Mouse (Mus musculus) c-Kit-positive CD71-positive TER-119-positive erythroid progenitor cells, embryonic 14.5 days (primary cell): ENCODE measurements around the gene Tpi1.
"Not testable (repeated sequence)": the region's sequence is repeated elsewhere in the genome, so short reads cannot be mapped to it uniquely, and the experiment has no call there.

ENCODE experiments used
- DNase-seq: peaks from one replicate; pipeline ENCODE4 v3.0.0-alpha.2; 2013; ENCODE audit warnings: low spot score

Gene Tpi1

DNA sequence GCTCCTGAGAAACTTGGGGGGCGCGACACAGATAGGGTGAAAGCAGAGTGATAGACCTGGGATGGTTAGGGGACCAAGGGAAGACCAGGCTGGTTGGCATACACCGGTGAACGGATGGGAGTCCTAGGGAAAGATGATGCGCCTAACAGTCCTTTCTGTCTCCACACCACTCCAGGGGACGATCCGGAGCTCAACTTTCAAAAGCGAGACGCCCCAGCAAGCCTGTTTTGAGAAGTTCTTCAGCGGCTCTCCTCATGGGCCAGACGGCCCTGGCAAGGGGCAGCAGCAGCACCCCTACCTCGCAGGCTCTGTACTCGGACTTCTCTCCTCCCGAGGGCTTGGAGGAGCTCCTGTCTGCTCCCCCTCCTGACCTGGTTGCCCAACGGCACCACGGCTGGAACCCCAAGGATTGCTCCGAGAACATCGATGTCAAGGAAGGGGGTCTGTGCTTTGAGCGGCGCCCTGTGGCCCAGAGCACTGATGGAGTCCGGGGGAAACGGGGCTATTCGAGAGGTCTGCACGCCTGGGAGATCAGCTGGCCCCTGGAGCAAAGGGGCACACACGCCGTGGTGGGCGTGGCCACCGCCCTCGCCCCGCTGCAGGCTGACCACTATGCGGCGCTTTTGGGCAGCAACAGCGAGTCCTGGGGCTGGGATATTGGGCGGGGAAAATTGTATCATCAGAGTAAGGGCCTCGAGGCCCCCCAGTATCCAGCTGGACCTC, 4.9 kb downstream of the Tpi1 start:
- peak; percentile 65 for DNase-seq

DNA sequence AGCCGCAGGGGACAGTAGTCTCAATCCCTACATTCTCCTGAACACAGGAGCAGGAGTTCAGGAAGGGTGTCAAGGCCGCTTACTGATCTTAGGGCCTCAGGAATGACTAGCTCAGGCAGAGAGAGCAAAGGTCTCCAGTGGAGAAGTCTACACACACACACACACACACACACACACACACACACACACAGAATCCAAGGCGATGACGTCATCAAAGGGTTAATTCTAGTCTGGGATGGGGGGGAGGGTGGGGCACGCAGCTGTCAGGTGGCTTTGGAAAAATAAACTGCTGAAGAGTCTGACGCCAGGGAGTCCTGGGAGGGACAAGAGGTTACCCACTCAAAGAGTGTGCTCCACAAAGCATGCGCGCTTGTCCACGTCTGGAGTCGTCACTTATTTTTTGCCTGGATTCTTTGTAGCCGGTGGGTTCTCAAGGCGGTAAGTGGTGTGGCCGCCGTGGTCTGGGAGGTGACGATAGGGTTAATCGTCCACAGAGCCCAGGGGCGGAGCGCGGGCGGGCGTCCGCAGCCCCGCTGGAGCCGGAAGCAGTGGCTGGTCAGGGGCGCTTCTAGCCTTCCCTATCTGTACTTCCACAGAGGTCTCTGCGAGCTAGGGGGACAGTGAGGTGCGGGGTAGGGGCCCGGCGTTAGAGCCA, 5.6 kb downstream of the Tpi1 start, which contains the start of gene Spsb2:
Spsb2 (plus strand) TSS at position 304 of the 655 bp plus-strand sequence.
- DNase-seq, result no peak

DNA sequence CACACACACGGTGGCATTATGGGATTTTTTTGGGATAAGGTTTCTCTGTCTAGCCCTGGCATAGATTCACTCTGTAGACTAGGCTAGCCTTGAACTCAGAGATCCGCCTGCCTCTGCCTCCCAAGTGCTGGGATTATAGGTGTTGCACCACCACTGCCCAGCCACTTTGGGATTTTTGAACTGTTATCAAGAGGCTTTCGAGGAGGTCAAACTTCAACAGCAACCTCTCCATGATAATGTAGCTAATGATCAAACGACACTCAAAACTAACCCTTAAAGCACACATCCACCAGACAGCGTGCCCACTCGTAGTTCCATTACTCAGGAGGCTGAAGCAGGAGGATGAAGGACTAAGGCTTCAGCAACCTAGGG, 6.1 kb downstream of the Tpi1 start:
- no peak for DNase-seq

DNA sequence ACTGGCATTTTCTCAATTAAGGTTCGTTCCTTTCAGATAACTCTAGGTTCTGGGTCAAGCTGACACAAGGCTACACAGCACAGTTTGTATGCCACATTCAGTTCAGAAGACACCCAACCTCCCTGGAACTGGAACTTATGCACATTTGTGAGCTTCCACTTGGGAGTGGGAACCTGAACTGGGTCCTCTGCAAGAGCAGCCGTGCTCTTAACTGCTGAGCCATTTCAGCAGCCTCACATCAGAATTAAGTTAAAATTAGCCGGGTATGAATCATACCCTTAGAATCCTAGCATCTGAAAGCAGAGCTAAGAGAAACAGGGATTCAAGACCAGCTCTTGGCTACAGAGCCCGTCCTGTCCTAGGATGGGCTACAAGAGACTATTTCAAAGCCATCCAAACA, 6.7 kb downstream of the Tpi1 start:
- DNase-seq, result no peak

DNA sequence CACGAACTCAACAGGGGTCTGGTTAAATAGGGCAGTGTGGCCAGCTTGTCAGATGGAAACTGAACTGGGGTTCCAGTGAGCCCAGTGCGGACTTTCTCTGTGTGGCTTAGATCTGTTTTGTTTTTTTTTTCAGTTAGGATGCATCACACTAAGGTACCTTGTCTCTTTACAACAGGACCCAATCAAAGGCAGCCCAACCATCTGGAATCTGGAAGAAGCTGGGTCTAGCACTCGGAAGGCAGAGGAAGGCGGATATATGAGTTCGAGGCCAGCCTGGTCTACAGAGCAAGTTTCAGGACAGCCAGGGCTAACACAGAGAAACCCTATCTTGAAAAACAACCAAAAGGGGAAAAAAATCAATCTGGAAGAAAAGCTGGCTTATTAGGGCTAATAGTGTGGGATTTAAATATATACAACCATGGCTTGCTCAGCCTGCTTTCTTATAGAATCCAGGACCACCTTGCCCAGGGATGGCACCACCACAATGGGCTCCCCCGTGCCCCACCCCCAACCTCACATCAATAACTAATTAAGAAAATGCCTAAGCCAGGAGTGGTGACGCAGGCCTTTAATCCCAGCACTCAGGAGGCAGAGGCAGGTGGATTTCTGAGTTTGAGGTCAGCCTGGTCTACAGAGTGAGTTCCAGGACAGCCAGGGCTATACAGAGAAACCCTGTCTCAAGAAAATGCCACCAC, 7.5 kb downstream of the Tpi1 start:
- no peak for DNase-seq

DNA sequence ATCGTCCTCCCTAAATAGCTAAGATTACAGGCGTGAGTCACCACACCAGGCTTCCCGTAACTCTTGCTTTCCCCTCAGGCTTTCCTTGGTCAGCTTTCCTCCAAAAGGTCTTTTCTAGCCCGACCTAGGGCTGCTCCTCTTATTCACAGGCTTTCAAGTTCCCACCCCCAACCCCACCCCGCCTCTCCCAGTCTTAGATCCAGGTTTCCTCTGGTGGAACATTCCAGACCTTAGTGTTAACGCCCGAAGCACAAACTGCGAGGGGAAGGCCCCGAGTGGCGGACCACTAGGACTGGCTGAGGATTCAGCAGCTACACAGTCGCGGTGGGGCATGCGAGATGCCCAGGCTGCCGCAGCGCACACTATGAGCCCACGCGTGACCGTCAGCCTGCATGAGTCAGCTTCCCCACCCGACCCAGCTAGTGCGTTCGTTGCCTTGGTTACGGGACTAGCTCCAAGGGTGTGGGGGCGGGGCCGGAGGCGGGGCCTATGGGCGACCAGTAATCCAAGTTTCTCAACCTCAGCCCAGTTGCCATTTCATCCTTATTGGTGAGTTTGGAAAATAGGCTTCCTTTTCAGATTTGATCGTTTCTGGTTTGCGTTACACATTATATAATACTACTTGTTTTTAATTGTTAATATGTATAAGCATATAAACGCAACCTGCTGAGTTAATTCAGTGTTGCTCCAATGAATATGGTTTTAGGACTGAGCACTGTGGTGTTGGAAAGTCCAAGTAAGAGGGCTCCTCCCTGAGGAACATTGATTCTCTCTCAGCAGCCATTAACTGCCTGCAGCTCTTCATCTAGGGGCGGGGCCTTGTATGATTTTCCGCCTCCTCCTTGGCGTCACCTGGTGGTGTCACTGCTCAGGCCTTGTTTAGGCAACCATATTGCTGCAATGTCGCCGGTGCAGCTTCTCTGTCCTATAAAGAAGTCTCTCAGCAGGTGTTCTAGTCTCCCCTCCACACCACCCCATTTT, 8.5 kb downstream of the Tpi1 start:
- DNase-seq, result peak; percentile 81

DNA sequence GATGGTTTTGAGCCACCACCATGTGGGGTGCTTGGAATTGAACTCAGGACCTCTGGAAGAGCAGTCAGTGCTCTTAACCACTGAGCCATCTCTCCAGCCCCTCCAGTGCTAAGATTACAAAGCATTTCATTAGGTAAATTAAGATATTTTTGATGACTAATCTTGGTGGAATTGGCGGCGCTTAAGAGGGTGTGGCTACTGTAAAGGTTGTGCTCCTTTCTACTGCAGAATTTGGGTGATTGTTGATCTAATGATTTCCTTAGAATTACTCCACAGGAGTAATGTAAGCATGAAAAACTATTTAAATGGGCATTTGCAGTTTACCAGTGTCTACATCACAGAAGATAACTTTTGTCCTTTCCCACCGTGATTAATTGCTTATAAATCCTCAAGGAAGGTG, 9.8 kb downstream of the Tpi1 start:
- no peak for DNase-seq

DNA sequence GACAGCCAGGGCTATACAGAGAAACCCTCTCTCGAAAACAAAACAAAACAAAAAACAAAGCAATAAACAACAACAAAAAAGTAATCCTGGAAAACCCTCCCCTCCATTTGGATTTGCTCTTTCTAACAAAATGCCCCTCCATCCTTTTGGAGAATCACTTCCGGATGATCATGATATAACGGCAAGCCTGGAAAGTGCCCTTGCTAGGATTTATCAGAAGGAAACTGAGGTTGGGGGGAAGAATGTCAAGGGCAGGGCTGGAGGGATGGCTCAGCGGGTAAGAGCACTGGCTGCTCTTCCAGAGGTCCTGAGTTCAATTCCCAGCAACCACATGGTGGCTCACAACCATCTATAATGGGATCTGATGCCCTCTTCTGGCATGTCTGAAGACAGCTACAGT, 10.4 kb downstream of the Tpi1 start:
- DNase-seq, result not testable (repeated sequence)

DNA sequence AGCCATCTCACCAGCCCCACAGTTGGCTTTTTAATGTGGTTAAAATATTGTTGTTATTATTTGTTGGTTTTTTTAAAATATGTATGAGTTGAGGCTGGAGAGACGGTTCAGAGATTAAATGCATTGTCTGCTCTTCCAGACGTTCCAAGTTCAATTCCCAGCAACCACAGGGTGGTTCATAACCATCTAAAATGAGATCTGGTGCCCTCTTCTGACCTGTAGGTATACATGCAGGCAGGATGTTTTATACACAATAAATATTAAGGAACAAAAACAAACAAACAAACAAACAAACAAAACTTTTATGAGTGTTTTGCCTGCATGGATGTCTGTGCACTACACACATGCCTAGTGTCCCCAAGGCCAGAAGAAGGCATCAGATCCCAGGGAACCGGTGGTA, 11.0 kb downstream of the Tpi1 start:
- DNase-seq, result no peak

DNA sequence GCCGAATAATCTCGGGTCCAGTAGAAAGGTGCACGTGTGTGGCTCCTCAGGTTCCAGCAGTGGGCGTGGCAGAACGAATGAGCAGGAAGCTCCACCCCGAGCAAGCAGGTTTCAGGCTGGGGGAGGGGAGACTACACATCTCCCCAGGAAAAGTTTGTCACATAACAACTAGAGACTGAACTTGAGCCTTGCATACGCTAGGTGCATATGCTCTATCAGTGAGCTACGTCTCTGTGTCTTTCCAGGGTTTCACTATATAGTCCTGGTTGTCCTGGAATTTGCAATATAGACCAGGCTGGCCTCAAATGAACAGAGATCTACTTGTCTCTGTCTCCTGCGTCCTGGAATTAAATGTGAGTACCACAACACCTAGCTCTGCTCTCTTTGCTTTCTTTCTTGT, 11.7 kb downstream of the Tpi1 start:
- not testable (repeated sequence) for DNase-seq

DNA sequence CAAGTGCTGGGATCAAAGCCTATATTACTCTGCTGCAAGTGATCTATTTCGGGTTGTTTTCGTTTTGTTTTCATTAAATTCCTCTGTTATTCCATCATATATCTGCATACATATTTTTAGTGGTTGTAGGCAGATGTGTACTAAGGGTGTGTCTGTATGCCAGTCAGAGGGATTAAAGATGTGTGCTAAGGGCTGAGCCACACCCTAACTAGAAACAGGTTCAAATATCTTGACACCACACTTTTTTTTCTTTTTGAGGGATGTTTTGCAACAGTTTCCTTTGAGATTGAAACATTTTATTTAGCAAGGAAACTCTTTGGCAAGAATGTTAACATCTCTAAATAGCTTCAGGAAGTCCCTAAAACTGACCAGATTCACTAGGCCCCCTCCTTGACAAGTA, 17.9 kb downstream of the Tpi1 start:
- no peak for DNase-seq

DNA sequence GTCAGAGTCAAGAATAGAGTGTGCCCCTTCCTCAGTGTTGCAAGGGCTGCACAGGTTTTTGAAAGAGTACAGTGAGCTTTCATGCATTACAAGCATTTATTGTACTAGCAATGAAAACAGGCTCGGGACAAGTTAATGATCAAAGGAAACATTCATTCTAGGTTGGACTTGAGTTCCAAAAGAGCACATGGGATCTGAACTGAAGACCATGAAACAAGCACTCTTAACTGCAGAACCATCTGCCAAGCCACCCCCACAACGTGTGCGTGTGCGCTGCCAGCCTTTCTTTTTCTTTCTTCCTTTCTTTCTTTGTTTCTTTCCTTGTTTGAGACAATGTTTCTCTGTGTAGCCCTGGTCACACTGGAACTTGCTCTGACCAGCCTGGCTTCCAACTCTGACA, 18.3 kb downstream of the Tpi1 start:
- DNase-seq, result no peak

DNA sequence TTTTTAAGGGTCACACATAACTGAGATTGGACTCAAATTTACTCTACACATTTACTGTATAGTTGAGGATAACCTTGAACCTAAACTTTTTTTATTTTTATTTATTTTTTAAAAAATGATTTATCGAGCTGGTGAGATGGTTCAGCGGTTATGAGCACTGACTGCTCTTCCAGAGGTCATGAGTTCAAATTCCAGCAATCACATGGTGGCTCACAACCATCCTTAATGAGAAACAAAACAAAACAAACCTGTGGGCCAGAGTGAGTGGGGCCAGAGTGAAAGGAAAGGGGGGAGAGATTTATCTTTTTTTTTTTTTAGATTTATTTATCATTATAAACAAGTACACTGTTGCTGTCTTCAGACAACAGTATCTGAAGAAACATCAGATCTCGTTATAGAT, 22.2 kb downstream of the Tpi1 start:
- no peak for DNase-seq

DNA sequence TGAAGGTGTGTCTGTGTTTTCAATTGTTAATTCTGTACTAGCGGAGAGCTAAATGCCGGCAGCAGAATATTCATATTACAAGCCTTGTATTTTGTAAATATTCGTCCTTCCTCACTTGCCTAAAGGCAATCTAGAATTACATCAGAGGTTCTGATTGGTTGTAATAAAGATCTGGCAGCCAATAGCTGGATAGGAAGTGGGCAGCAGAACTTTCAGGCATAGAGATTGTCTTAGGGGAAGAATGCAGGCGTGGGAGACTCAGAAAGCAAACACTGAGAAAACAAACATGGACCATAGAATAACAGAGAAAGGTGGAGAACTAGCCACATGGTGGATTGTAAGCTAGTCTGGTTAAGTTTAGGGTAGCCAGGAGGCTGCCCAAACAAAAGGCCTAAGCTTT, 24.0 kb downstream of the Tpi1 start:
- DNase-seq, result no peak

DNA sequence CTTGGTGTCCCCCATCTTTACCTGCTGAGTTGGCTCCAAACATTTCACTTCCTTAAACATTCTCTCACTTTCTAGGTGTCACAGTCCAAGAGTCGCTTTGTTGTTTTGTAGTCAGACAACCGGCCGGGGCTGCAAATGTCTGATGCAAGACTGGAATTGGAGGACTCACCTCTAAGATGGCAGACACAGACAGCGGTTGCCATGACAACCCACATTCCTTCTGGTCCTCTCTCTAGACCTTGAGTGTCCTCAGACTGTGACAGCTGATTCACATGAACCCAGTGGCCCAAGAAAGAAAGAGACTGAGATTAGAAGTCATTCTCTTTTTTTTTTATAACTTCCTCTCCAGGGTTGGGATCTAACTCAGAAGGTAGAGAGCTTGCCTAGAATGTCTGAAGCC, 24.6 kb downstream of the Tpi1 start:
- no peak for DNase-seq

DNA sequence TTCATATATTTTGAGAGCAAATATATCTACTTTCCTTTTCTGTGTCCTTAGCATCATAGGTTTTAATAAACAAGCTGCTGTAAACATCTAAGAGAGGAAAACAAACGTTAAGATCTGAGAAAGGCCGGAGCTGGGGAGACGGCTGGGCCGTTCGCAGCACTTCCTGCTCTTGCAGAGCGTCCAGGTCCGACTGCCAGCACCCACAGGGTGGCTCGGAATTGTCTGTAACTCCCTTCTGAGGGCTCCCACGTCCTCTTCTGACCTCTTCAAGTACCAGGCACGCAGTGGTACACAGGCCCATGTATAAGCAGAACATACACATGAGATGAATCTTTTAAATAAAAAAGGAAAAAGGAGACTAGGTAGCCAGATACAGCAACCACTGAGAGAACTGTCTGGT, 26.4 kb downstream of the Tpi1 start:
- no peak for DNase-seq

DNA sequence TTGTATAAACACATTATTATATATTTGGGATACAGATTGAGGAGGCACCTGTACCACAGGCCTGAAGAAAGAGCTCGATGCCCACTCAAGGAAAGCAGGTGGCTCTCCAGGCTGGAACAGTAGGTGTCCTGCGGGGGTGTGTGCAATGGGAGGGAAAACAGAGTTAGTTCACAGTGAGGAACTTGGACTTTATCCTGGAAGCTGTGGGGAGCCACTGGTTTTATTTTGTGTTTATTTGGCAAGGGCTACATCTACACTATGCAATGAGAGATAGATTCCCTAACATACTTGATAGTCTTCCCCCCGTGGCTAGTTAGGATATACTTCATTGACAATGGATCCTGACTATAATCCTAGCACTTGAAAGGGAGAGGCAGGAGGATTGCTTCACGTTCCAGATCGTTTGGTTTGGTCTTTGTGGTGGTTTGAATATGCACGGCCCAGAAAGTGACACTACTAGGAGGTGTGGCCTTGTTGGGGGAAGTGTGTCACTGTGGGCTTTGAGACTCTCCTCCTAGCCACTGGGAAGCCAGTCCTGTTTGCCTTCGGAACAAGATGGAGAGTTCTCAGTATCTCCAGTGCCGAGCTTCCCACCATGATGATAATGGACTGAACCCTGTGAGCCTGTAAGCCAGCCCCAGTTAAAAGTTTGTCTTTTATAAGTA, 27.2 kb downstream of the Tpi1 start:
- DNase-seq, result no peak

DNA sequence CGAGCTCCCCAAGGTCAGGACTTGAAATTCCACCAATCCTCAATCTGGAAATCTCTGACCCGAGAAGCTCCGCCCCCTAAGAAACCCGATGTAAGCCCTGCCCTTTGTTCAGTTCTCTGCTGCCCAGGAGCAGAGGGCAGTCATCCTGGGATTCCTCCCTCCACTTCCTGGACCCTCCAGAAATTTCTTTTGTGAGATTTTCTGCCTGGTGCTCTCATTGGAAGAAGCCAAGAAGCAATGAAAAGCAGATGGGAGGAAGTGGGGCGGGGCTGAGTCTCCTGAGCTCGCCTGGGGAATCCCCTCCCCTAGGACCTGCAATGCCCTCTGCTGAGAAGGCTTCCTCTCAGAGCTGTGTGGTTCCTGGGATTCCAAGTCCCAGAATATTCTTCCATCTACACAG, 31.7 kb downstream of the Tpi1 start:
- DNase-seq, result no peak

DNA sequence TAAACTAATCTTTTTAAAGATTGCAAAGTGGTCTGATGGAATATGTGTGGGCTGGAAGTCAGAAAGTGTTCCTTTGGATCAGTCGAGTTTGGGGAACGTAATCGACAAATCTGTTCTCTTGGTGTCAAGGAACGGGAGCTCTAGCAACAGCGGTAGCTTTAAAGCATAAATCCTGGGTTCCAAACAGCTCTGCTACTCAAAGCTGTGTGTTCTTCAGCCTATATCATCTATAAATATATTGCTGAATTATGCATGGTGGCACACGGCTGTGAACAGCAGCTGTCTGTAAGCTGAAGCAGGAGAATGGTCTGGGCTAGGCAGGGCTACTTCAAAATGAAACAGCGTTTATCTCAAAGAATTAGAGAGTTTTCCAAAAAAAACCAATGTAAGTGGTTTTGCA, 33.2 kb downstream of the Tpi1 start:
- DNase-seq, result no peak

DNA sequence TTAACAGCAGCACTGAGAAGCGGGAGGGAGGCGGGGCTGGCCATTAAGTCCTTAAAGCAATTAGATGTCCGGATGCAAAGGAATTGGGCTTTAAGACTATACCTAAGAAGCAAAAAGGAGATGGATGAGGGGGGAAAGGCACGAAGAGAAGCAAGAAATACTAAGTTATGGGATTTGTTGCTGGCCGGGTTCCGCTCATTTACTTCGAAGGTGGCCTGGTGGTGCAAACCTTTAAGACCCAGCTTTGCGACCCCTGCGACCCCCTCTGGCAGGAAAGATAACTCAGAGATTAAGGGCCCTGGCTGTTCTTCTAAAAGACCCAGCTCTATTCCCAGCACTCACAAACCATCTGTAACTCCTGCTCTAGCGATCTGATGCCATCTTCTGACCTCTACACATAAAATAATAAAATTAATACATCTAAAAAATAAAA, 34.1 kb downstream of the Tpi1 start:
- DNase-seq, result no peak

DNA sequence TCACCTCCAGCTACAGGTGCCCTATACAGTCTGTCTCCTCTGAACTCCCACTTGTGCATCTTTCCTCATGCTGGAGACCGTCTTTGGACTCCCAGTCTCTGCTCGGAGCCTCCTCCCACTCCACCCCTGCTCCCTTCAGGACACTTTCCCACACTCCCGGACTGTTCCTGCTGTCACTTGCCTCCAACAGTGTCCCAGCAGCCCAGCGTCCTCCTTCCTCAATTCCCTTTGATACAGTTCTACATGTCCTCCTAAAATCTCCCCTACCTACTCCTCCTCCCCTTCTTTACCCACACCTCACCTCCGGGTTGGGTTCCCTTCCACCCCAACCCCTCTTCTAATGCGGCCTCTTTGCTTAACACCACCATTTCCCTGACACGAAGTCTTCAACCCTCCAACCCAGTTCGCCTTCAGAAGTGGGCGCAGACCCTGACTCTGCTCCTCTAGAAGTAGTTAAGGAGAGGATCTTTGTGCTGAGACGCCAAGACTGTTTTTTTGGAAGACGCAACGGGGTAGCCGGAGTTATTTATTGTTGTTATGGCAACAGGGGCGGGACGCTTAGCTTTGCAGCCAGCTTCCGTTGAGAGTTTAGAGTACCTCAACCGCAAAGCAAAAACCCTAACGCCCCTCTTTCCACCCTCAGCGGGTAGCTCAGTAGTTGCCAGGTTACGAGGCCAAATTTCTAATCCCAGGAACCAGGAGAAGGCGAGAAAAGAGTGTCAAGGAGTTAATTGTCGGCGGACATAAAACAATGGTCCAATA, 34.7 kb downstream of the Tpi1 start, which contains the start of gene Lrrc23:
Lrrc23 (minus strand) TSS at position 506 of the 762 bp plus-strand sequence.
- DNase-seq, result no peak
